Mouse (Mus musculus) ovary, adult 18-20 months (tissue): ENCODE results near the gene Arf6.
"Not testable (repeated sequence)": the region's sequence is repeated elsewhere in the genome, so short reads cannot be mapped to it uniquely, and the experiment has no call there.

Experiments used
- DNase-seq: peaks from one replicate; pipeline ENCODE4 v3.0.0; 2022; ENCODE audit warnings: low spot score, mixed read lengths

Arf6 gene

DNA sequence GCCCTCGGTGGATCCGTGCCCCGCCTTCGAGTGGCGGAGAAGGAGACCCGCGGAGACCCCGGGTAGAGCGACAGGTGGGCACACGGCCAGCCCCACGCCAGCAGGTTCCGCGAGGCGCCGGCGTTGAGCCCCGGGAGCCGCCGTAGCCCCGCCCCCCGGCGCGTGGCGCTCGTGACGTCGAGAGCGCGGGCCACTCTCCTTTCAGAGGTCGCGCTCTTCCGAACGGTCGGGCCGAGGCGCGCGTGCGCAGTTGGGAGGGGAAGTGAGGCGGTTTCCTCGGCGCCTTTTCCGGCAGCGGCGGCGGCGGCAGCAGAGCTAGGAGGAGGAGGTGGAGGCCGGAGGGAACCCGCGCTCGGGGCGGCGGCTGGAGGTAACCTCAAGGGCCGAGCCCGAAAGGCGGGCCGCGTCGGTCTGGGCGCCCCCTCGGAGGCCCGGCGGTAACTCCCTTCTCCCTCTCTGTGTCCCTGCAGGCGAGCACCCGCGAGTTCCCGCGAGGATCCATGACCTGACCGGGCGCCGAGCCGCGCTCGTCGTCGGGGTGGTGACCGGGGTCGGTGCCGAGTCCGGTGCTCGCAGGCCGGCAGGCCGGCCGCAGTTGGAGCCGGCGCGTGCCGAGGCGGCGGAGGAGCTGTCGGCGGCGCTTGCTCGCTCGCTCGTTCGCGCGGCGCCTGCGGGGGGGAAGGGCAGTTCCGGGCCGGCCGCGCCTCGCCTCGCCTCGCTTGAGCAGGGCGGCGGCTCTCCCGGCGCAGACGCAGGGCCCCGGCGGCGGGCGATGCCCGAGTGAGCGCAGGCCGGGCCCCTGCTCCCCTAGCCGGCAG, at the start of gene Arf6, which contains the start of gene Gm9887:
Gene Arf6 (plus strand): TSS at position 297 of the 818 bp plus-strand sequence.
Gene Gm9887 (minus strand): TSS at position 605 of the 818 bp plus-strand sequence.
- peak; percentile 96 for DNase-seq

- no peak for DNase-seq
Measured at GRCm38 (mm10) chr12:69331187-69331586, 40.8 kb upstream of the Arf6 start.

DNA sequence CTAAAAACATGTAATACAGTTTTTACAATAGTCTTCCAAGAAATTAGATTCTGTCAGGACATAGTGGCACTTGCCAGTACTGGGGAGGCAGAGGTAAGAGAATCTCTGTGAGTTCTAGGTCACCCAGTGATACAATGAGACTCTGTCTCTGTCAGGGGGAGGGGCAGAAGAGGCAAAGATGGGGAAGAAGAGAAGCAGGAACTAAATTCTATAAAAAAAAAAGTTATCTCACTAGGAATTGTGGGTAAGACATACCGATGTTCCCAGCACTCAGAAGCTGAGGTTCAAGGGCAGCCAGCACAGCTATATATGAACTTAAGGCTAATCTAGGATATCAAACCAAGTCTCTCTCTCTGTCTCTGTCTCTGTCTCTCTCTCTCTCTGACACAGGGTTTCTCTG, 39.8 kb upstream of the Arf6 start:
- DNase-seq = no peak

GRCm38 (mm10) chr12:69333547-69333946, 38.4 kb upstream of the Arf6 start:
- DNase-seq = no peak

GRCm38 (mm10) chr12:69349928-69350327, 22.0 kb upstream of the Arf6 start:
- no peak for DNase-seq

DNA sequence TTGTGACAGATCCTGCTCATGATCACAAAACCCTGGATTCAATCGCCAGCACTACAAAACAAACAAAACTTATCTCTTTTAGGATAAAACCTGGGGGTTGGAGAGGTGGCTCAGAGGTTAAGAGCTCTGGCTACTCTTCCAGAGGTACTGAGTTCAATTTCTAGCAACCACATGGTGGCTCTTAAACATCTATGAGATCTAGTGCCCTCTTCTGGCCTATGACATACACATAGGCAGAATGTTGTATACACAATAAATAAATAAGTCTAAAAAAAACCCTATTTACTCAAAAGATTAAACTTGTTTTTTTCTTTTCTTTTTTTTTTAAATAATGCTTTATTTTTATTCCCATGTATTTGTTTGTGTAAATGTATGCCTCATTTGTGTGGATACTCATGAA, 20.3 kb upstream of the Arf6 start:
- DNase-seq = no peak

DNA sequence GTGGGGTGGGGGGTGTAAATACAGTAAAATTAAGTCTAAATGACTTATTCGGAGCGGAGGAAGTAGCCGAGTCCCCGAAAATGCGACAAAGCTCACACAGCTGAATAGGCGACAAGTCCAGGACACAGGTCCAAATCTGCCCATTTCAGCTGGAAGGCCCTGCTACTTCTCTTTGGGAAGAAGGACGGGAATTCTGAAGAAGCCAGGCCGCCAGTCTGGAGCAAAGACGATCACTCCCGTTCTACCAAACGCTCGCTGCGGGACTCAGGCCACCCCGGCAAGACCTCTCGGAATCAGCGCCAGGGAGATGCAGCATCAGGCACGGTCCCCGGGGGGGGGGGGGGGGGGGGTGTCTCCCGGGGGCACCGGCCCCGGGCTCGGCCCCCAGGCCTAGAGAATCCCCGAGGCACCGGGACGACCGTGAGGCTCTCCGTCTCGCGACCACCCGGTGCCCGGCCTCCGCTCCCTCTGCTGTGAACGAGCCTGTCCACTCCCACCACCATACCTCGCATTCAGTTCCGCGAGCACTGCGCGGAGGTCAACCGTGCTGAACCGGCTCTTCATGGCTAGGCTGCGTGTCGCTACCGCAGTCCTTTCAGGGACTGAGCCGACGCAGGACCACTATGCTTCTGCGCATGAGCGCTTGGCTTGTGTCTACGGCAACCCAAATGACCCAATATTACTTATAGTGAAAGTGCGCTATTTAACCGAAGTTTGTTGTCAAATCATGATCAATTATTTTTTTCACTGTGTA, 15.2 kb upstream of the Arf6 start, which contains the start of gene Nemf:
Gene Nemf (minus strand): TSS at position 620 of the 754 bp plus-strand sequence.
- DNase-seq = peak; percentile 77

DNA sequence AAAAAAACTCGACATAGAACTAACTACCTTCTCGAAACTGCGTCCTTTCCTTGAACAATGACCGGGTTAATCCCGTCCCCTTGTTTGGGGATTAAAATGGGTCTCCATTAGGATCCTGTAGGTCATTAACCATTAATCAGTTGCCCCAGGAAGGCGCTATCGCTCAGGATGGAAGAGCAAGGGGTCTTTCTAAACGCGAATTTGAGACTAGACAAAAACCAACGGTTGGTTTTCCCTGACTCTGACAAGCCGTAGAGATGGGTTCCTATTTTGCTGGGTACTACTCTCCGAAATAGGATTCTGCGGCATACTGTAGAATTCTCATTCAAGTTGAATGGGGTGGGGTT, 14.7 kb upstream of the Arf6 start:
- DNase-seq = no peak

GRCm38 (mm10) chr12:69360655-69360996, 11.3 kb upstream of the Arf6 start:
- no peak for DNase-seq

- peak; percentile 97 for DNase-seq
Measured at GRCm38 (mm10) chr12:69360997-69361899, 10.7 kb upstream of the Arf6 start.

DNA sequence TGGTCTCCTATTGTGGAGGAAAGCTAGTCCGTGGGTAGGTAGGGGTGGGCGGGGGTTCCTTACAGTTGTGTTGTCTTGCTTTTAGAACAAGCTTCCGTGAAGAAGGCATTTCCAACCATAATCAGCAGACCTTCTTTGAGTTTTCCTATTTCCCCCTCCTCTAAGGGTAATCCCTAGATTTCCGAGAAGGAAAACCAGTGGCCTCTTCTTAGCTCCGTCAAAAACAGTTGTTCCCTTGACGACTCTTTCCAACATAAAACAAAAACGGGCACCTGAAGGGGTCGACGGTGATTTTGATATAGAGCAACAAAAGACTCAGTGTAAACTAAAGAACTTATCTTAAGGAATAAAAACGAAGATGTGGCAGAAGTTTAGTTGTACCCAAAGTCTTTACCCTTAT, 10.0 kb upstream of the Arf6 start:
- no peak for DNase-seq

GRCm38 (mm10) chr12:69362388-69362787, 9.6 kb upstream of the Arf6 start:
- no peak for DNase-seq

- DNase-seq = not testable (repeated sequence)
Measured at GRCm38 (mm10) chr12:69363110-69363509, 8.8 kb upstream of the Arf6 start.

GRCm38 (mm10) chr12:69363899-69364762, 7.8 kb upstream of the Arf6 start:
- peak; percentile 69 for DNase-seq

GRCm38 (mm10) chr12:69365757-69366156, 6.2 kb upstream of the Arf6 start:
- no peak for DNase-seq

- DNase-seq = no peak
Measured at GRCm38 (mm10) chr12:69366424-69366823, 5.5 kb upstream of the Arf6 start.

DNA sequence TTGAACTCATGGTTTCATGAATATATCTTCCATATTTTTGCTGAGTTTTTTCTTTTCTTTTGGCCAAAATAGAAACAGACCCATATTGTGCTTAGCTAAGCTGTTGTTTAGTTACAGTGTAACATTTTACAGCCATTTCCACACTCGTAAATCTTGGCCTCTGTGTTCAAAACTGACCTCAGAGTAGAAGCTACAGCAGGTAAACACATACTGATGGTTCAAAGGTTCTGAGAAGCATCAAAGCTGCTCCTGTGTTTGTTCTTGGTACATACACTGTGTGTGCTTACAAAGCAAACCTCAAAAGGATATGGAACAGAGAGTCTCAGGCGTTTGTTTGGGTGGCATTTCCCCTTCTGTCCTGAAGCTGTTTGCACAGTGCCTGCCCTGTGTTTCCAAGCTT, 4.4 kb upstream of the Arf6 start:
- DNase-seq = no peak

GRCm38 (mm10) chr12:69370936-69371335, 1.0 kb upstream of the Arf6 start:
- DNase-seq = no peak

DNA sequence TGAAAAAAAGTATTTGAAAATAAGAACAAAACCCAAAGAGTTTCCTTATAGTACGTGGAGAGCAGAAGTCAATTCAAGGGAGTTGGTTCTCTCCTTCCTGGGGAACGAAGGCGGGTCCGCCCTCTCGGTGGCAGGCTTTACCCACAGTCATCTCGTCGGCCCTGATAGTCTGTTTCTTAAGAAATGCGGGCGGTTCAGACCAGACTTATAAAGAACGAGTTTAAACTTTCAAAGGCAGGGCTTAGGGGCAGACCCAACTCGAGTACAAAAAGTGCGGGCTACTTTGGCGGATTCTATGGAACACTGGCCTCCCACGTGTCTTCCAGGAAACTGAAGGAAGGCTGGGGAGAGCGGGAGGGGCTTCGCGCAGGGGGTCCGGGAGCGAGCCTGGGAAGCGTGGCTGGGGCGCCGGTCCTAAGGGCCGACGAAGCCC, 513 bp upstream of the Arf6 start:
- DNase-seq = no peak

DNA sequence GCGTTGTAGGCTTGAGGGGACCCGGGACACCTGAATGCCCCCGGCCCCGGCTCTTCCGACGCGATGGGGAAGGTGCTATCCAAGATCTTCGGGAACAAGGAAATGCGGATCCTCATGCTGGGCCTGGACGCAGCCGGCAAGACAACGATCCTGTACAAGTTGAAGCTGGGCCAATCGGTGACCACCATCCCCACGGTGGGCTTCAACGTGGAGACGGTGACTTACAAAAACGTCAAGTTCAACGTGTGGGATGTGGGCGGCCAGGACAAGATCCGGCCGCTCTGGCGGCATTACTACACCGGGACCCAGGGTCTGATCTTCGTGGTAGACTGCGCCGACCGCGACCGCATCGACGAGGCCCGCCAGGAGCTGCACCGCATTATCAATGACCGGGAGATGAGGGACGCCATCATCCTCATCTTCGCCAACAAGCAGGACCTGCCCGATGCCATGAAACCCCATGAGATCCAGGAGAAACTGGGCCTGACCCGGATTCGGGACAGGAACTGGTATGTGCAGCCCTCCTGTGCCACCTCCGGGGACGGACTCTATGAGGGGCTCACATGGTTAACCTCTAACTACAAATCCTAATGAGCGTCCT, 881 bp downstream of the Arf6 start:
- DNase-seq = no peak
